Mouse (Mus musculus): ENCODE measurements around the gene Cdc37. TPM values are rescaled to one million over a fixed set of nuclear protein-coding genes. Genes with fewer than 3 reads are reported as not detected.
A peak's percentile ranks its signal among the peaks of the same experiment; 100 is the strongest.

The Cdc37 gene
- polyA plus RNA-seq, 1 experiment, result 51.1 TPM

- Histone ChIP-seq H3K4me3 (replicated peaks; ENCODE audit: control insufficient read depth, low read depth, low read length) (no peak overlapping the region), H3K27ac (ENCODE audit: control insufficient read depth, insufficient read depth, low read depth, low read length, poor library complexity) (no peak overlapping the region), H3K4me1 (ENCODE audit: control insufficient read depth, insufficient read depth, low read length) (peaks cover 5% of the 10 kb centered on the region; the same call in 1 of the 2 replicates)
- 72% methylated on average over 3 of the region's 3 CpGs for WGBS
- TF ChIP-seq CTCF (IDR thresholded peaks at IDR 0.05; ENCODE audit: control insufficient read depth, insufficient read depth, low read length), result no peak
- TF ChIP-seq POLR2A (IDR thresholded peaks at IDR 0.05; ENCODE audit: borderline replicate concordance, control insufficient read depth, low read depth, low read length), result no peak
Observed at GRCm38 (mm10) chr9:21190670-21191069, 40.9 kb upstream of the Cdc37 start.

- Histone ChIP-seq H3K27ac (ENCODE audit: control insufficient read depth, insufficient read depth, low read depth, low read length, poor library complexity) (no peak overlapping the region), H3K4me3 (replicated peaks; ENCODE audit: control insufficient read depth, low read depth, low read length) (no peak overlapping the region), H3K4me1 (ENCODE audit: control insufficient read depth, insufficient read depth, low read length) (peaks cover 2% of the 10 kb centered on the region; the same call in 1 of the 2 replicates)
- WGBS, result 47% methylated on average over 7 of the region's 7 CpGs
- TF ChIP-seq POLR2A (IDR thresholded peaks at IDR 0.05; ENCODE audit: borderline replicate concordance, control insufficient read depth, low read depth, low read length), result no peak
- no peak; the same call in 1 of the 2 replicates for TF ChIP-seq CTCF (IDR thresholded peaks at IDR 0.05; ENCODE audit: control insufficient read depth, insufficient read depth, low read length)
Observed at GRCm38 (mm10) chr9:21189905-21190304, 40.1 kb upstream of the Cdc37 start.

- H3K27ac ChIP-seq (ENCODE audit: control insufficient read depth, insufficient read depth, low read depth, low read length, poor library complexity), result no peak overlapping the region
- no peak overlapping the region for H3K4me3 ChIP-seq (replicated peaks; ENCODE audit: control insufficient read depth, low read depth, low read length)
- no peak for TF ChIP-seq CTCF (IDR thresholded peaks at IDR 0.05; ENCODE audit: control insufficient read depth, insufficient read depth, low read length)
- TF ChIP-seq POLR2A (IDR thresholded peaks at IDR 0.05; ENCODE audit: borderline replicate concordance, control insufficient read depth, low read depth, low read length), result no peak
- WGBS, result 91% methylated on average over 5 of the region's 5 CpGs
- H3K4me1 ChIP-seq (ENCODE audit: control insufficient read depth, insufficient read depth, low read length), result peaks cover 6% of the 10 kb centered on the region
Observed at GRCm38 (mm10) chr9:21185436-21185835, 35.7 kb upstream of the Cdc37 start.

- no peak for TF ChIP-seq POLR2A (IDR thresholded peaks at IDR 0.05; ENCODE audit: borderline replicate concordance, control insufficient read depth, low read depth, low read length)
- TF ChIP-seq CTCF (IDR thresholded peaks at IDR 0.05; ENCODE audit: control insufficient read depth, insufficient read depth, low read length), result no peak
- WGBS, result 56% methylated on average over 2 of the region's 2 CpGs
- H3K4me1 ChIP-seq (ENCODE audit: control insufficient read depth, insufficient read depth, low read length), result peaks cover 6% of the 10 kb centered on the region
- H3K4me3 ChIP-seq (replicated peaks; ENCODE audit: control insufficient read depth, low read depth, low read length), result no peak overlapping the region
- H3K27ac ChIP-seq (ENCODE audit: control insufficient read depth, insufficient read depth, low read depth, low read length, poor library complexity), result no peak overlapping the region
Observed at GRCm38 (mm10) chr9:21184733-21185132, 35.0 kb upstream of the Cdc37 start.

- peaks cover 6% of the 10 kb centered on the region for H3K4me1 ChIP-seq (ENCODE audit: control insufficient read depth, insufficient read depth, low read length)
- 1% methylated on average over 34 of the region's 34 CpGs for WGBS
- H3K27ac ChIP-seq (ENCODE audit: control insufficient read depth, insufficient read depth, low read depth, low read length, poor library complexity), result no peak overlapping the region
- TF ChIP-seq CTCF (IDR thresholded peaks at IDR 0.05; ENCODE audit: control insufficient read depth, insufficient read depth, low read length) (no peak), POLR2A (IDR thresholded peaks at IDR 0.05; ENCODE audit: borderline replicate concordance, control insufficient read depth, low read depth, low read length) (no peak)
- H3K4me3 ChIP-seq (replicated peaks; ENCODE audit: control insufficient read depth, low read depth, low read length), result peak overlapping the region; percentile 54
Observed at GRCm38 (mm10) chr9:21183905-21184413, 34.2 kb upstream of the Cdc37 start.

GRCm38 (mm10) chr9:21183421-21183820 lies 33.6 kb upstream of the Cdc37 start:
- H3K4me1 ChIP-seq (ENCODE audit: control insufficient read depth, insufficient read depth, low read length), result peaks cover 6% of the 10 kb centered on the region
- TF ChIP-seq POLR2A (IDR thresholded peaks at IDR 0.05; ENCODE audit: borderline replicate concordance, control insufficient read depth, low read depth, low read length) (no peak), CTCF (IDR thresholded peaks at IDR 0.05; ENCODE audit: control insufficient read depth, insufficient read depth, low read length) (no peak)
- no peak overlapping the region for H3K27ac ChIP-seq (ENCODE audit: control insufficient read depth, insufficient read depth, low read depth, low read length, poor library complexity)
- peak overlapping the region; percentile 54 for H3K4me3 ChIP-seq (replicated peaks; ENCODE audit: control insufficient read depth, low read depth, low read length)
- WGBS, result 12% methylated on average over 6 of the region's 6 CpGs

- TF ChIP-seq POLR2A (IDR thresholded peaks at IDR 0.05; ENCODE audit: borderline replicate concordance, control insufficient read depth, low read depth, low read length), result peak; percentile 50; the same call in 1 of the 2 replicates
- no peak for TF ChIP-seq CTCF (IDR thresholded peaks at IDR 0.05; ENCODE audit: control insufficient read depth, insufficient read depth, low read length)
- WGBS, result 1% methylated on average over 48 of the region's 48 CpGs
- Histone ChIP-seq H3K4me3 (replicated peaks; ENCODE audit: control insufficient read depth, low read depth, low read length) (peak overlapping the region; percentile 61), H3K4me1 (ENCODE audit: control insufficient read depth, insufficient read depth, low read length) (peaks cover 6% of the 10 kb centered on the region), H3K27ac (ENCODE audit: control insufficient read depth, insufficient read depth, low read depth, low read length, poor library complexity) (peak overlapping the region; percentile 43; the same call in 1 of the 2 replicates)
Observed at GRCm38 (mm10) chr9:21181421-21182220, 31.8 kb upstream of the Cdc37 start.

- 50% methylated on average over 1 of the region's 1 CpGs for WGBS
- TF ChIP-seq POLR2A (IDR thresholded peaks at IDR 0.05; ENCODE audit: borderline replicate concordance, control insufficient read depth, low read depth, low read length), result no peak
- TF ChIP-seq CTCF (IDR thresholded peaks at IDR 0.05; ENCODE audit: control insufficient read depth, insufficient read depth, low read length), result no peak
- Histone ChIP-seq H3K4me1 (ENCODE audit: control insufficient read depth, insufficient read depth, low read length) (peaks cover 6% of the 10 kb centered on the region), H3K4me3 (replicated peaks; ENCODE audit: control insufficient read depth, low read depth, low read length) (no peak overlapping the region), H3K27ac (ENCODE audit: control insufficient read depth, insufficient read depth, low read depth, low read length, poor library complexity) (no peak overlapping the region)
Observed at GRCm38 (mm10) chr9:21180841-21181240, 31.1 kb upstream of the Cdc37 start.
